Mouse (Mus musculus) left cerebral cortex, adult 18-20 months (tissue): ENCODE results near the gene Bank1. TPM values are rescaled to one million over a fixed set of nuclear protein-coding genes. Genes with fewer than 3 reads are reported as not detected.

Experiments
- DNase-seq, 2 experiments: peaks; one replicate each; pipeline ENCODE4 v3.0.0; 2021 to 2022; ENCODE audit warnings: low spot score in 2 of 2, mixed read lengths in 1 of 2
- total RNA-seq, 2 experiments: library from RNA; stranded (reverse); gene quantifications; 2 replicates each; pipeline ENCODE4 v1.2.3; 2021

Gene Bank1
- total RNA-seq, 2 experiments from 2014 or later, result 1.7 to 2.0 TPM

DNA sequence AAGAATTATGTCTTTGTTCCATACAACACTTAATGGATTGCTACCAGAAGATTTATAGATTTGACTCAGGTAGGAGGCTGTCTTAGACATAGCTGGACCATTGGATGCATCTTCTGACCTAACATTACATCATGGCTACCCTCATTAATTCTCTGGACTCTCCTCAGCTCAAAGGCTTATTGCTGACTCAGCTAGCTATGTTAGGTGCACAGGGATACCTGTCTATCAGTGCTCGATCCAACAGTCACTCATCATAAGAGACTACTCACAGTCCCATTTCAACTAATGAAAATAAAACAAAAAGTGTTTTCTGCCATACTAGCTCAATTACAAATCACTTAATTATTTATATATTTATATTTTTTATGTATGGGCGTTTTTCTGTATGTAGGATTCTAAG lies 308.3 kb downstream of the Bank1 start:
- DNase-seq, result no peak

DNA sequence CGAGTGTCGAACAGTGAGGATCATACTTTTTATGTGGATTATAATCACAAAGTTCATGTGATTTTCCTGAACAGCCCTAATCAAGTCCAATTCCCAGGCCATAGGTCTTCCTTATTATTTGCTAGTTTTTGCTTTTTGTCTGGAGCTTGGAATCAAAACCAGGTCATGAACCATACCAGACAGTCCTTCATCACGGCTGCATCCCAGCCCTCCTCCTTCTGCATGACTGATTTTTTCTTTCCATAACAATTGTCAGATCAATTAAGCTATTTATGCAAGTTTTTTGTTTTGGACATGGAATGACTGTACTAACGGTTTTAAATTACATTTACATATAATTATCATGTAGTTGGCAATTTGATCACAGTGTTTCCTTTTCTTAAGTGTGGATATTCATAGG lies 315.2 kb downstream of the Bank1 start:
- no peak for DNase-seq

DNA sequence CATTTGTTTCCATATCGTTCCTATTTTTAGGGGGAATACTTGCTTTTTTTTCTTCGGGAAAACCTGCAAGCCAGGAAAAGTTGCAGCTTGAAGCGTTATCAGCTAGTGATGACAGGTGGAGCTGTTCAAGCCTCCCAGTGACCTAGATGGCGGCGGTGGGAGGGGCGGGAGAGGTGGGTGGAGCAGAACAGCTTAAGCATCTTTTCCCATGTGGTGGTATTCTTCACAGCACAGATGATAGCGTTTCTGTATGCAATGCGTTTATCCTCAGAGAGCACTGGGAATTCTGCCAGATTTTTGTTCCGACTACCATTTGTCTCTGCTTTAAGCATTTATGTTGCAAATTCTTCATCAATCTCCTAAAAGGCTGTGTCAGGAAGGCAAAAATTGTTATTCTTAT lies 318.0 kb downstream of the Bank1 start:
- DNase-seq, result peak; percentile 65 to 76

DNA sequence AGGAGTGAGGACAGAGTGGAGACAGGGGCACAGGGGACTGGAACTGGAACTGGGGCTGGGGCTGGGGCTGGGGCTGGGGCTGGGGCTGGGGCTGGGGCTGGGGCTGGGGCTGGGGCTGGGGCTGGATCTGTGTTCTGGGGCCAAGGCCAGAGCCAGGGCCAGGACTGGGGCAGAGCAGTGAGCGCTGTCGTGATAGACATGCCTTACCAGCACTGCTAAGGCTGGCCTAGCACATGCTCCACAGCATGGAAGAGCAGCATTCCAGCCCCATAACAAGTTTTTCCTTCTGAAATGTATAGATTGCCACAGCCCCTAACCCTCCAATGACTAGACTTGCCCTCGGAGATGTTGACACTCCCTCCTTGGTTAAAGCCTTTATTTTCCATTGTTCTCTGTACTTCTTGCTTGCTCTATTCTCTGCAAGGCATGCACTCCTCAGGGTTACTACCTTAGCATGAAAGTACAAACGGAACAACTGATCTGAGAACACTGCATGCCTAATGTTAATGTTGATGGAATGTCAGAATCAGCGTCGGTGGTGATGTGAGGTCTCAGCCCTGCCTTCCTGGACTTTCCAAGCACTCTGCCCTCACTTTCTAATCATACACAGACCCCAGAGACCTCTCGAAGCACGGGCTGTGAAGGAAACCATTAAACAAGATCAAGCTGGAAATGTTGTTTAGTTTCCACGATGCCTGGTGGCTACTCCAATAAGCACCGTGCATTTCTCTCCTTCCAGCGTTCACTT lies 318.6 kb downstream of the Bank1 start:
- peak in 1 of 2 experiments; percentile 8 for DNase-seq
